Mouse (Mus musculus) kidney, postnatal 25 days (tissue): ENCODE measurements at regions not wholly inside any gene's neighbourhood (a gene's known extent, or its start where the extent isn't known, plus 50 kb on each side); places are given as distances from the start of the nearest gene placed in this dataset.
A peak's percentile ranks its signal among the peaks of the same experiment; 100 is the strongest.

Source experiments
- DNase-seq, 2 experiments: peaks; one replicate each; pipeline ENCODE4 v3.0.0; 2021; ENCODE audit warnings: mixed read lengths in 2 of 2

DNA sequence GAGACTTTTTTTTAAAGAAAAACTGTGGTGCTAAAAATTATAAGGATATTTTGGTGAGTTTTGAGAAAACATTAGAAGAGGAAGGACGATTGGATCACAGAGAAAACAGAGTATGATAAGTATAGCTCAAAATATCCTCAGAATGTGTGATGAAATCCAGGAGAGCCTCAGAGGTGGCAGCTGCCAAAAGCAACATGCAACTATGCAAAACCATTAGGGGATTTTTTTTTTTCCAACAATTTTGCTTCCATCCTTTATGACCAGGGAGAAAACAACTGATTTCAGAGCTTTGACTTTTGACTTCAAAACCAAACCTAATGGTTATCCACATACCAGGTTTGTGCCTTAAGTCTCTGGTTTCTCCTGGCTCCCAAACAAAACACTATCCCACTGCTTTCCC, 267.4 kb upstream of the Erbb4 start:
- no peak for DNase-seq

DNA sequence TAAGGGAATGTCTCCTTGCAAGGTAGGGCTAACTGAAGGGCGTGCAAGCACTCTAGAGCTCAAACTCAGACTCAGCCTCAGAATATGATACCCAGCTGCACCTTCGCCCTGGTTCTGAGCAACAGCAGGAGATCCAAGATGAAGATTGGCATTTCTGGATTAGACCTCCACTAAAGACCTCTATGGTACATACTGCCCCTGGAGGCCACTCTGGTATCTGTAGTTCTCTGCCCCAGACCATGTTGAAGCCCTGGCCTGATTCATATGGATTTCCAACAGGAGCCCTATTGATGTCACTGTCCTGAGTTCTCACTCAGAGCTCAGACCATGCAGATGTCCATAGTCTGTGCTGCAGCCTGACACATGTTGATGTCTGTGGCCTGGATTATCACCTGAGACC, 262.2 kb upstream of the Erbb4 start:
- no peak for DNase-seq

GRCm38 (mm10) chr1:69367531-69367930, 259.7 kb upstream of the Erbb4 start:
- DNase-seq = no peak

- no peak for DNase-seq
Observed at GRCm38 (mm10) chr1:69364069-69364468, 256.2 kb upstream of the Erbb4 start.

GRCm38 (mm10) chr1:69357548-69357947, 249.7 kb upstream of the Erbb4 start:
- no peak for DNase-seq

GRCm38 (mm10) chr1:69350417-69350816, 242.6 kb upstream of the Erbb4 start:
- no peak for DNase-seq

DNA sequence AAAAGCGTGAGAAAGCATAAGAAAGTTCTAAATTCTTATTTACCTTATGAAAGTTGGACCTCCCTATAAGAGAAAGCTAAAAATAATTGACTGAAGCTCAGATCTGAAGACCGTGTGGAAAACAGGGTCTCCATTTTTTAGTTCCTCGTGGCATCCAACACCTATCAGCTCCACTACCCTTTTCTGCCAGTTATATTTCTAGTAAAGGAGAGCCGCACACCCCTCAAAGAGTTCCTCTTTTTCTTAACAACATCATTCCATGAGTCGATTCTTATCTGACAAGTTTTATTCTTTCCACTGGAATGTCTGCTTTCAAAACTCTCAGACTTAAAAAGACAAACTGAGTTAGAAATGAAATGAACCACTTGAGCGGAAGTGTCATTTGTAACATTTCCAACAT, 242.0 kb upstream of the Erbb4 start:
- DNase-seq = no peak

- DNase-seq = no peak
Observed at GRCm38 (mm10) chr1:69342100-69342499, 234.2 kb upstream of the Erbb4 start.

DNA sequence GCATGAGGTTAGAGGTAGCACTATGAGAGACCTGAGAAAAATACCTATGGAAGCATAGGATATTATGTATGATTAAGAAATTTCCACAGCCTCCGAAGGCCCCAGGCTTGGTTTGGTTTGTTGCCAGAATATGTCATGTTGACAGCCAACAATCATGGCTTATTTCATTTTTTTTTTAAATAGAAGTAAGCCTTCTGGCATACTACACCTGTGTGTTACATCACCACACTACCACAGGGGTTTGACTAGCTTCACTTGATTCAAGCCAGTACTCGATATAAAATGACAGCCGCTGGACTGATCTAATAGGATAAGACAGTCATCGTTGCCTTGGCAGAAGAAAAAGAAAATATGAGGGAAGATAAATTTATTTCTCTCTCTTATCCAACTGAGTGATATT, 232.6 kb upstream of the Erbb4 start:
- DNase-seq = no peak

- no peak for DNase-seq
Observed at GRCm38 (mm10) chr1:69331418-69332254, 223.8 kb upstream of the Erbb4 start.

- DNase-seq = no peak
Observed at GRCm38 (mm10) chr1:69329399-69329798, 221.5 kb upstream of the Erbb4 start.

- no peak for DNase-seq
Observed at GRCm38 (mm10) chr1:69326711-69327110, 218.9 kb upstream of the Erbb4 start.

DNA sequence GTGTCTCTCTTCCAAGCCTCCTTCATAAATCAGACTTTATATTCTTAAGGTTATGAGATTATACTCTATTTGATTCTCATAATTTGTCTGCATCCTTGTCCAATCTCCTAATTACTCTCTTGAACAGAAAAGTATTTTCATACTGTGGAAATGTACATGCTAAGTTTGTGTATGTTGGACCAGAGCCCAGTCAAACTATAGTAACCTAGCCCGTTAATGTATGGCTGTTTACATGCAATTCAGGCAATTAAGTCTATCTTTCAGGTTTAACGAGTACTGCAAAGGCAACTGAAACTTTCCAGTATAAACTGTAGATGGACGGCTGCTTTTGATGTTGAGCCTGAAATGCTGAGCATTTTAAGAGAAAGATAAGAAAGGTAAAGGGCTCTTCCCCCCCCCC, 211.7 kb upstream of the Erbb4 start:
- no peak for DNase-seq

GRCm38 (mm10) chr1:69296816-69297215, 189.0 kb upstream of the Erbb4 start:
- DNase-seq = no peak

DNA sequence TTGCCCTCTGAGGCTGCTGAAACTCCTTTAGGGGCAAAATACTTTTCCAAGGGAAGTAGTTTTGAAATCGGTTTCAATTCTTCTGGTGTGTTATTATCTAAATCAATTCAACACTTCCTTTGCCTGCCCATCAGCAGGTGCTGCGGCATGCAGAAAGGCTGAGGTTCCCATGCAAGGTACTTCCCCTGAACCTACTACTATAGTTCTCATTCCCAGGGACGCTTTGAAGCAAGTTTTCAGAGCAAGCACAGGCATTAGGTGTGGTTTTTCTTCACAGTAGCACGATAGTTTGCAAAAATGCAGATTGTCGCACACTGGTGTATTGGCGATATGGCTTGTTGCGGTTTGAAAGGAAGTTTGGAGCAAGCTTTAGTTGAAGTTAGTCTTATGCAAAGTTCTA, 183.5 kb upstream of the Erbb4 start:
- DNase-seq = no peak

- no peak for DNase-seq
Observed at GRCm38 (mm10) chr1:69286374-69286773, 178.5 kb upstream of the Erbb4 start.

DNA sequence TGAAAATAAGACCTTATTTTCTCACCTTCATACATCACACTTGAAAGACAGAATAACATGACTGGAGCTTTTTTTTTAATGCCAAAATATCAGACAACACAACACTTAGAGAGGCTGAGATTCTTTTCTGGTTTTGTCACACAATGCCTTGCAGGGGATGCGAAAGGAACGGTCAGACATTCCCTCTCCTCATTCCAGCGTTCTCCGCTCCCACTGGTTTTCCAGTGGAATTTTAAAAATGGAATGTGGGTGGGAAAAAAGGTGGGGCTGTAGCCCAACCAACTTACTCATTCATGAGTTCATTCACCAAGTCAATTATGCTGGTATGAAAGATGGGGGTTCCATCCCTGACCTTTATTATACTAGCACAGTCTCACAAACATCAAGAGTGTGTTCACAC, 169.6 kb upstream of the Erbb4 start:
- DNase-seq = no peak

DNA sequence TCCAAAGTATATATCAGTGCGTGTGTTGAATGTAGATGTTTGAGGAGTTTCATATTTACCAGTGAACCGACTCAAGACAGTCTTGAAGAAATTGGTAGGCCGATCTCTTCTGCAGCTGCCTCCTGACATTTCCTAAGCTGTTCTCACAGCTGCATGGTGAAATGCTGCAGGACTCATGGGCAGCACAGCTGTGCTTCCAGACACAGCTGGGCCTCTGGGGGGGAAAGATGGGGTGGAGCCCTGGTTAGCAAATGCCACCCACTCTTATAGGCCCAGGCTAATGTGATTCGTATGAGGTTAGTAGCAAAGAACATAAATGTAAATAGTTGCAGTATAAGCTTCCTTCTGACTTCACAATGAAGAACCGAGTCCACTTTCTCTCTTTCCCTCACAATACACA, 139.8 kb upstream of the Erbb4 start:
- no peak for DNase-seq

DNA sequence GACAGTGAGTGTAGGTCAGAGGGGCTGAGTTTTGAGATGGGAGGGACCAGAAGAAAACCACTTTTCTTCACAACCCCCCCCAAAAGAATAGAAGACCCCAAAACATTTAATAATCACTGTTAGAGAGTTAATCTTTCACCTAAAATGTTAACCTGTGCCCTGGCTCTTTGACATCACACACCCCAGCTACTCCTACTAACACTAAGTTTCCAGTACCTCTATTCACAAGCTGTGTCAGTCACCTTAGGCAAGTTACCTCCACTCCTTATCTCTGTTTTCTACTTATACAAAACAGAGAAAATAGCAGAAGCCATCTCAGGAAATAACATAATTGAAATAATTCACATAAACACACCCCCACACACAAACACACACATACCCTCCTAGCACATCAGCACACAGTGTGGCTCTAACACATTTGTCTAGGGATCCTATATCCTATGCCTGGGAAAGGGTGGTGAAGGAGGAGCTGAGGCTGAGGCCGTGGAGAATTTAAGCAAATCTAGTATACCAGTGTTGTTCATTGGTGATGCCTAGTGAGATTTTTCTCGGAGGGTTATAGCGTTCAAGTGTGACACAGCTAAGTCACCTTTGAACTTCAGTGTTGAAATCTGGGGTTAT, 134.5 kb upstream of the Erbb4 start:
- DNase-seq = no peak

DNA sequence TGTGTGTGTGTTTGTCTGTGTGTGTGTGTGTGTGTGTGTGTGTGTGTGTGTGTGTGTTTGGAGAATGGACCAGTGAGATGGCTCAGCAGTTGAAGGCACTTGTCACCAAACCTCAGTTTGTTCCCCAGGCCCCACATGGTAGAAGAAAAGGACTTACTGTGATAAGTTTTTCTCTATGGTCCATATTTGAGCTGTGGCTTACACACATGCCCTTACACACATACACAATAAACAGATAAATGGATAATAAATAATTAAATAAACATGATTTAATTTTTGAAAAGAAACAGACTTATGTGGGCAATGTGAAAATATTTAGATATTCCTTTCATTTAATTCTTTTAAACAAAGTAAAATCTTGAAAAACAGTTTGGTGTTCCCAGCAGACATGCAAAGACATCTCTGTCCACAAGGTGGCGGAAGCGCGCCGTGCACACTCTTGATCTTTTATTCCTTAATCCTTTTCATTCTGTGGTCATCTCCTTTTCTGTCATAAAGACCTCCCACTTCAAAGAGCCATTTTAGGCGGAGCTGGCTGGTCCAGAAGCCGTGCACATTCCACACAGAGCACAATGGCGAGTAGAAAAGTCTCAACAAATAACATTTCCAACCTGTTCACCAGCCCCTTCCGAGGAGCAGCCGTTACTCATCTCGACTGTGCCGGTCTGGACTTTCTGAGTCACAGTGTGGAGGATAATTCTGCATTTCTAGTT, 133.8 kb upstream of the Erbb4 start:
- DNase-seq = peak; percentile 44 to 60

GRCm38 (mm10) chr1:69227864-69228263, 120.0 kb upstream of the Erbb4 start:
- DNase-seq = no peak

DNA sequence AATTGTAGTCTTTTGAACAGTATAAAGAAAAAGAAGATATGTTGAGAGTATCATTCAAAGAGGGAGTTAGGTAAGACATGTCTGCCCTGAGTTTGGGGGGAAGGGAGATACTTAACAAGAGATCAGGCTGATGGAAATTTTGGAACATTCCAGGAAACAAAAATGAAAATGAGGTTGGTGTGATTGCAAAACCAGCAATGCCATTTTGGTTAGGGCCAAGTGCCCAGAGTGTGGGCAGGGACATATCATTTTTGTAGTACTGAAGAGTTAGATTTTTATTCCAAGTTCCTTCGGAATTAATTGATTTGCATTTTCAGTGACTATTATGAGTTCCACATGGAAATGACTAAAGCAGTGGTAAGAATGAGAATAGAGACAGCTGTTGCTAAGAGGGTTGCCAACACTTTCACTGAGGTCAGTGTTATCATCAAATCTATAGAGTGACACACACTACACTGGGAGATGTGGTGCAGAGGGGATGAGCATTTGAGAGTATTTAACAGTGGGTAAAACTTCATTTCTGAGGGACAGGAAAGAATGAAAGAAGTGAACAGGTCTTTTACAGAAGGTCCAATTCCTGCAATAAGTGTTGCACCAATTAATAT, 105.1 kb upstream of the Erbb4 start:
- no peak for DNase-seq

GRCm38 (mm10) chr1:69202745-69203144, 94.9 kb upstream of the Erbb4 start:
- DNase-seq = no peak

- no peak for DNase-seq
Observed at GRCm38 (mm10) chr1:69165202-69165601, 57.3 kb upstream of the Erbb4 start.
